ENCODE assay signal across 12 mouse cellular contexts in genomic region chr6:30580841-30581176, GRCm38 (mm10). TPM values are rescaled to one million over a fixed set of nuclear protein-coding genes. Genes with fewer than 3 reads are reported as not detected.
A peak's percentile ranks its signal among the peaks of the same experiment; 100 is the strongest.
DNase-seq lines count a peak whose midpoint lies in the region; ATAC-seq and TF ChIP-seq lines count a peak whose summit lies in the region.
"Had no signal": no experiment of that assay in that cellular context is flagged by ENCODE, and none has a peak within 500 bp of the region (broad histone marks: within the 10 kb centered on the region; RNA-seq: fewer than 3 reads in every experiment).

No protein-coding gene starts in this region.

- no peak overlapping the region for H3K4me2 ChIP-seq in lung, embryonic 16.5 days (ENCODE audit: low read depth, low read length)
- no peak overlapping the region for H3K4me2 ChIP-seq in forebrain, postnatal 0 days (ENCODE audit: low read depth)
- no peak overlapping the region for H3K4me2 ChIP-seq in limb, embryonic 15.5 days
- H3K4me2 ChIP-seq: heart, embryonic 13.5 days had no signal

- no peak overlapping the region for H3K27ac ChIP-seq in lung, embryonic 16.5 days (ENCODE audit: low read length)
- H3K27ac ChIP-seq in forebrain, postnatal 0 days (ENCODE audit: low read depth, low read length), result peak overlapping the region; percentile 50; the same call in 1 of the 2 replicates
- peak overlapping the region; percentile 47 for H3K27ac ChIP-seq in limb, embryonic 15.5 days
- H3K27ac ChIP-seq: heart, embryonic 13.5 days had no signal

- no peak overlapping the region for H3K4me3 ChIP-seq in lung, embryonic 16.5 days (ENCODE audit: low read length)
- no peak overlapping the region for H3K4me3 ChIP-seq in forebrain, postnatal 0 days (ENCODE audit: low read depth, low read length)
- no peak overlapping the region for H3K4me3 ChIP-seq in limb, embryonic 15.5 days
- H3K4me3 ChIP-seq: heart, embryonic 13.5 days; myocyte had no signal

- no peaks in the 10 kb centered on the region; the same call in 1 of the 2 replicates for H3K4me1 ChIP-seq in lung, embryonic 16.5 days (replicated peaks; ENCODE audit: control insufficient read depth, insufficient read depth, low read length)
- H3K4me1 ChIP-seq in forebrain, postnatal 0 days (ENCODE audit: insufficient read depth), result peaks cover 12% of the 10 kb centered on the region
- peaks cover 12% of the 10 kb centered on the region for H3K4me1 ChIP-seq in limb, embryonic 15.5 days

- DNase-seq in lung, postnatal 4 days, result no peak
- DNase-seq in forebrain, postnatal 0 days, result no peak
- no peak for DNase-seq in testis, postnatal 14 days (ENCODE audit: low spot score)
- no peak for DNase-seq in layer of hippocampus, postnatal 25 days (ENCODE audit: extremely low spot score in 1 of 2, low spot score in 1 of 2)
- DNase-seq: lung, postnatal 10 days; right cerebral cortex, postnatal 25 days had no signal

- H3K36me3 ChIP-seq in lung, embryonic 16.5 days (ENCODE audit: control insufficient read depth, insufficient read depth, low read length), result no peaks in the 10 kb centered on the region
- no peaks in the 10 kb centered on the region for H3K36me3 ChIP-seq in forebrain, postnatal 0 days (ENCODE audit: insufficient read depth)
- H3K36me3 ChIP-seq in limb, embryonic 15.5 days, result no peaks in the 10 kb centered on the region
- H3K36me3 ChIP-seq: heart, embryonic 13.5 days had no signal

- 55% methylated on average over 8 of the region's 8 CpGs for WGBS in lung, embryonic 16.5 days
- WGBS in forebrain, postnatal 0 days, result 18% methylated on average over 8 of the region's 8 CpGs
- WGBS in limb, embryonic 15.5 days, result 54% methylated on average over 8 of the region's 8 CpGs

- TF ChIP-seq CTCF in forebrain, postnatal 0 days (IDR thresholded peaks at IDR 0.05; ENCODE audit: low read depth), result no peak

- H3K9me3 ChIP-seq in lung, embryonic 16.5 days (ENCODE audit: control insufficient read depth, low read length), result no peaks in the 10 kb centered on the region
- no peaks in the 10 kb centered on the region for H3K9me3 ChIP-seq in forebrain, postnatal 0 days (ENCODE audit: low read length)
- H3K9me3 ChIP-seq in limb, embryonic 15.5 days, result no peaks in the 10 kb centered on the region
- H3K9me3 ChIP-seq: heart, embryonic 13.5 days had no signal

- H3K9ac ChIP-seq in lung, embryonic 16.5 days (ENCODE audit: low read length), result no peak overlapping the region
- no peak overlapping the region for H3K9ac ChIP-seq in forebrain, postnatal 0 days
- no peak overlapping the region for H3K9ac ChIP-seq in limb, embryonic 15.5 days
- H3K9ac ChIP-seq: heart, embryonic 13.5 days had no signal

- H3K27me3 ChIP-seq in lung, embryonic 16.5 days (ENCODE audit: control insufficient read depth, insufficient read depth, low read depth, low read length), result no peaks in the 10 kb centered on the region
- no peaks in the 10 kb centered on the region for H3K27me3 ChIP-seq in forebrain, postnatal 0 days (ENCODE audit: insufficient read depth, low read length)
- H3K27me3 ChIP-seq in limb, embryonic 15.5 days, result no peaks in the 10 kb centered on the region
- H3K27me3 ChIP-seq: heart, embryonic 13.5 days had no signal

- 0 out of 2 replicates have a peak, but pooled peaks have one; percentile 28 for ATAC-seq in lung, embryonic 16.5 days (ENCODE audit: low read depth)
- ATAC-seq in forebrain, postnatal 0 days, result no peak
- ATAC-seq in limb, embryonic 15.5 days (ENCODE audit: insufficient number of reproducible peaks, low FRiP score, low TSS enrichment, low read depth), result no peak
- ATAC-seq in inflammation-experienced regulatory T-cells, adult 6 months, result no peak

RNA-seq across cellular contexts. Expression of gene Cpa4, which starts 12.6 kb away (rescaled TPM):
- polyA plus RNA-seq in lung, embryonic 16.5 days (2015; fragmentation: Nextera tagmentation; extraction: Ambion mirVana), result 0.08 TPM in 2 replicates
- total RNA-seq in forebrain, postnatal 0 days (2014; rRNA removed), result 0.23 and 0.38 TPM in 2 replicates
- polyA plus RNA-seq in forebrain, postnatal 0 days (2015; fragmentation: Nextera tagmentation; extraction: Ambion mirVana), result 0.58 and 0.88 TPM in 2 replicates
- polyA plus RNA-seq in limb, embryonic 15.5 days (2015; fragmentation: Nextera tagmentation; extraction: Ambion mirVana), result 5.2 and 6.3 TPM in 2 replicates
- total RNA-seq in layer of hippocampus, postnatal 25 days (2021), result not detected
- polyA plus RNA-seq in inflammation-experienced regulatory T-cells, adult 6 months (2017; shearing (Covaris generic)), result not detected

RNA-seq across cellular contexts. Expression of gene Cpa5, which starts 30.0 kb away (rescaled TPM):
- 0.33 TPM in 1 of 2 replicates, not detected in the other for polyA plus RNA-seq in lung, embryonic 16.5 days (2015; fragmentation: Nextera tagmentation; extraction: Ambion mirVana)
- not detected in 2 replicates for total RNA-seq in forebrain, postnatal 0 days (2014; rRNA removed)
- polyA plus RNA-seq in forebrain, postnatal 0 days (2015; fragmentation: Nextera tagmentation; extraction: Ambion mirVana), result 0.11 TPM in 1 of 2 replicates, not detected in the other
- polyA plus RNA-seq in limb, embryonic 15.5 days (2015; fragmentation: Nextera tagmentation; extraction: Ambion mirVana), result 0.27 and 0.83 TPM in 2 replicates
- total RNA-seq in layer of hippocampus, postnatal 25 days (2021), result not detected
- polyA plus RNA-seq in inflammation-experienced regulatory T-cells, adult 6 months (2017; shearing (Covaris generic)), result not detected
- total RNA-seq: left cerebral cortex, postnatal 25 days had no signal
- polyA plus RNA-seq: myocyte had no signal

RNA-seq across cellular contexts. Expression of gene Cpa2, which starts 39.4 kb away (rescaled TPM):
- polyA plus RNA-seq in lung, embryonic 16.5 days (2015; fragmentation: Nextera tagmentation; extraction: Ambion mirVana), result 5.2 and 6.0 TPM in 2 replicates
- total RNA-seq in forebrain, postnatal 0 days (2014; rRNA removed), result 6.8 and 10.0 TPM in 2 replicates
- polyA plus RNA-seq in forebrain, postnatal 0 days (2015; fragmentation: Nextera tagmentation; extraction: Ambion mirVana), result 16.6 and 17.1 TPM in 2 replicates
- 4.8 and 6.7 TPM in 2 replicates for polyA plus RNA-seq in limb, embryonic 15.5 days (2015; fragmentation: Nextera tagmentation; extraction: Ambion mirVana)
- total RNA-seq in layer of hippocampus, postnatal 25 days (2021), result 1 to 10 TPM; 1.2 to 1.4 TPM
- under 1 TPM in 1 of 3 experiments, not detected in 2; 0.71 TPM for polyA plus RNA-seq in inflammation-experienced regulatory T-cells, adult 6 months (2017; shearing (Covaris generic))
- polyA plus RNA-seq: myocyte had no signal

RNA-seq across cellular contexts. Expression of gene Cpa1, which starts 58.2 kb away (rescaled TPM):
- 5.4 and 5.7 TPM in 2 replicates for polyA plus RNA-seq in lung, embryonic 16.5 days (2015; fragmentation: Nextera tagmentation; extraction: Ambion mirVana)
- 1.1 TPM in 1 of 2 replicates, not detected in the other for total RNA-seq in forebrain, postnatal 0 days (2014; rRNA removed)
- polyA plus RNA-seq in forebrain, postnatal 0 days (2015; fragmentation: Nextera tagmentation; extraction: Ambion mirVana), result 0.29 and 0.69 TPM in 2 replicates
- 1.7 and 1.9 TPM in 2 replicates for polyA plus RNA-seq in limb, embryonic 15.5 days (2015; fragmentation: Nextera tagmentation; extraction: Ambion mirVana)
- total RNA-seq in layer of hippocampus, postnatal 25 days (2021), result not detected
- not detected for polyA plus RNA-seq in inflammation-experienced regulatory T-cells, adult 6 months (2017; shearing (Covaris generic))
- total RNA-seq: left cerebral cortex, postnatal 25 days had no signal
